Mouse (Mus musculus): Measurements from ENCODE around the gene Ndc1.

DNA sequence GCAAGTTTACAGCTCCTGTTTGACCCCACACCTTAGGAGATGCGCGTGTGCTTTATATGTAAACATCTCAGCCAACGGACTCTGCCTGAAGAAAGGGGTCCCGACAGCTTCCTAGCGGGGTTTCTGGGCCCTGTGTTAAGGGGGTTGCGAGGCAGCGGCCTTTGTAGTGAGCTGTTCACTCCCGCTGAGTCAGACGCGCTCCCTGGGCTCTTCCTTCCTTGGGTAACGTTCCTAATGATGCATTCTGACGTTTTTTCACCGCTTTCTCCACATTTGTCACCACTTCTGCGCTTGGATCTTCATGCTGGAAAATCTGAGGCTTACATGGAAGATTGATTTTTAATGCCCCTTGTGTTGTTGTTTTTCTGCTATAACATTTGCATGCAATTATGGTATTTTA is 54.1 kb downstream of the Ndc1 start:
- TF ChIP-seq CTCF (conservative IDR thresholded peaks at IDR 0.05; ENCODE audit: low read length) (no peak), NANOG (IDR thresholded peaks at IDR 0.05; ENCODE audit: borderline replicate concordance, low read length) (no peak), POU5F1 (IDR thresholded peaks at IDR 0.05; ENCODE audit: borderline replicate concordance, low read length) (no peak)
